Comparison of ENCODE assay signal across 7 mouse cellular contexts in genomic region chr17:47369087-47369443, GRCm38 (mm10). TPM values are rescaled to one million over a fixed set of nuclear protein-coding genes. Genes with fewer than 3 reads are reported as not detected.
DNase-seq lines count a peak whose midpoint lies in the region; ATAC-seq and TF ChIP-seq lines count a peak whose summit lies in the region.

No protein-coding gene starts in this region.

- H3K9ac ChIP-seq in lung, embryonic 15.5 days = peak overlapping the region; percentile 43
- H3K9ac ChIP-seq in embryonic facial prominence, embryonic 15.5 days = peak overlapping the region; percentile 50
- peak overlapping the region; percentile 62 for H3K9ac ChIP-seq in hindbrain, embryonic 11.5 days (ENCODE audit: low read depth, low read length)
- H3K9ac ChIP-seq in lung, postnatal 0 days (replicated peaks; ENCODE audit: low read depth) = peak overlapping the region; percentile 37

- peaks cover 19% of the 10 kb centered on the region for H3K36me3 ChIP-seq in lung, embryonic 15.5 days
- H3K36me3 ChIP-seq in embryonic facial prominence, embryonic 15.5 days = peaks cover 20% of the 10 kb centered on the region
- no peaks in the 10 kb centered on the region for H3K36me3 ChIP-seq in hindbrain, embryonic 11.5 days (ENCODE audit: control insufficient read depth, insufficient read depth, low read length)
- H3K36me3 ChIP-seq in lung, postnatal 0 days (ENCODE audit: insufficient read depth, low read length) = peaks cover 14% of the 10 kb centered on the region; the same call in 1 of the 2 replicates

- H3K9me3 ChIP-seq in lung, embryonic 15.5 days = no peaks in the 10 kb centered on the region
- no peaks in the 10 kb centered on the region for H3K9me3 ChIP-seq in embryonic facial prominence, embryonic 15.5 days (replicated peaks)
- no peaks in the 10 kb centered on the region for H3K9me3 ChIP-seq in hindbrain, embryonic 11.5 days (ENCODE audit: control insufficient read depth, low read length)
- no peaks in the 10 kb centered on the region for H3K9me3 ChIP-seq in lung, postnatal 0 days (ENCODE audit: low read length)

- H3K27me3 ChIP-seq in lung, embryonic 15.5 days = 0 out of 2 replicates have a peak, but pooled peaks cover 5% of the 10 kb centered on the region
- 0 out of 2 replicates have a peak, but pooled peaks cover 4% of the 10 kb centered on the region for H3K27me3 ChIP-seq in embryonic facial prominence, embryonic 15.5 days
- no peaks in the 10 kb centered on the region for H3K27me3 ChIP-seq in hindbrain, embryonic 11.5 days (ENCODE audit: control insufficient read depth, insufficient read depth, low read length)
- no peaks in the 10 kb centered on the region for H3K27me3 ChIP-seq in lung, postnatal 0 days (replicated peaks; ENCODE audit: insufficient read depth, low read length)

- no peak for TF ChIP-seq EP300 in lung, postnatal 0 days (IDR thresholded peaks at IDR 0.05)

- H3K27ac ChIP-seq in lung, embryonic 15.5 days = 0 out of 2 replicates have a peak overlapping the region, but pooled peaks have one; percentile 12
- H3K27ac ChIP-seq in embryonic facial prominence, embryonic 15.5 days (replicated peaks) = peak overlapping the region; percentile 49; the same call in 1 of the 2 replicates
- 0 out of 2 replicates have a peak overlapping the region, but pooled peaks have one; percentile 47 for H3K27ac ChIP-seq in hindbrain, embryonic 11.5 days (ENCODE audit: low read depth, low read length)
- no peak overlapping the region for H3K27ac ChIP-seq in lung, postnatal 0 days (ENCODE audit: low read length)

- peak overlapping the region; percentile 82 for H3K4me3 ChIP-seq in lung, embryonic 15.5 days
- H3K4me3 ChIP-seq in embryonic facial prominence, embryonic 15.5 days (replicated peaks) = peak overlapping the region; percentile 83
- peak overlapping the region; percentile 63 for H3K4me3 ChIP-seq in hindbrain, embryonic 11.5 days (ENCODE audit: low read depth, low read length)
- H3K4me3 ChIP-seq in lung, postnatal 0 days (ENCODE audit: low read depth, low read length) = peak overlapping the region; percentile 64

- ATAC-seq in lung, embryonic 15.5 days (ENCODE audit: borderline replicate concordance, extremely low read depth, low FRiP score, low TSS enrichment) = peak; percentile 53; the same call in 1 of the 2 replicates
- ATAC-seq in embryonic facial prominence, embryonic 15.5 days (ENCODE audit: insufficient number of reproducible peaks, low FRiP score, low TSS enrichment, low read depth) = no peak
- ATAC-seq in hindbrain, embryonic 11.5 days (ENCODE audit: low FRiP score) = peak; percentile 52
- ATAC-seq in lung, postnatal 0 days = peak; percentile 26

- H3K4me2 ChIP-seq in lung, embryonic 15.5 days = peak overlapping the region; percentile 75
- peak overlapping the region; percentile 80 for H3K4me2 ChIP-seq in embryonic facial prominence, embryonic 15.5 days (replicated peaks)
- H3K4me2 ChIP-seq in hindbrain, embryonic 11.5 days (replicated peaks; ENCODE audit: low read depth, low read length) = peak overlapping the region; percentile 56
- peak overlapping the region; percentile 85 for H3K4me2 ChIP-seq in lung, postnatal 0 days (replicated peaks; ENCODE audit: low read depth, low read length)

- H3K4me1 ChIP-seq in lung, embryonic 15.5 days = peaks cover 8% of the 10 kb centered on the region; the same call in 1 of the 2 replicates
- peaks cover 12% of the 10 kb centered on the region for H3K4me1 ChIP-seq in embryonic facial prominence, embryonic 15.5 days
- no peaks in the 10 kb centered on the region for H3K4me1 ChIP-seq in hindbrain, embryonic 11.5 days (replicated peaks; ENCODE audit: control insufficient read depth, insufficient read depth, low read length)
- peaks cover 7% of the 10 kb centered on the region; the same call in 1 of the 2 replicates for H3K4me1 ChIP-seq in lung, postnatal 0 days (ENCODE audit: insufficient read depth, low read depth, low read length)

- WGBS in lung, embryonic 15.5 days = 1% methylated on average over 20 of the region's 20 CpGs
- WGBS in embryonic facial prominence, embryonic 15.5 days = 1% methylated on average over 20 of the region's 20 CpGs
- WGBS in hindbrain, embryonic 11.5 days = 2% methylated on average over 20 of the region's 20 CpGs
- WGBS in lung, postnatal 0 days = 2% methylated on average over 20 of the region's 20 CpGs

- no peak for DNase-seq in lung, postnatal 25 days (ENCODE audit: low spot score)
- no peak for DNase-seq in hindbrain, embryonic 11.5 days (ENCODE audit: low spot score)
- no peak for DNase-seq in lung, postnatal 0 days (ENCODE audit: low spot score)
- no peak for DNase-seq in retina, postnatal 1 day
- DNase-seq in layer of hippocampus, postnatal 36 days = no peak

- TF ChIP-seq CTCF in lung, postnatal 0 days (IDR thresholded peaks at IDR 0.05) = no peak

RNA-seq across cellular contexts. Expression of gene Mrps10, which starts 0.4 kb away (rescaled TPM):
- polyA plus RNA-seq in lung, embryonic 15.5 days (2015; fragmentation: Nextera tagmentation; extraction: Ambion mirVana) = 78.2 and 79.2 TPM in 2 replicates
- polyA plus RNA-seq in embryonic facial prominence, embryonic 15.5 days (2015; fragmentation: Nextera tagmentation; extraction: Ambion mirVana) = 66.9 and 70.0 TPM in 2 replicates
- 71.5 and 73.6 TPM in 2 replicates for polyA plus RNA-seq in hindbrain, embryonic 11.5 days (2014; fragmentation: Nextera tagmentation; extraction: Ambion mirVana)
- polyA plus RNA-seq in lung, postnatal 0 days (2015; fragmentation: Nextera tagmentation; extraction: Ambion mirVana) = 43.2 and 47.5 TPM in 2 replicates
- total RNA-seq in layer of hippocampus, postnatal 36 days (2021) = 10 to 100 TPM; 23.9 to 29.3 TPM

RNA-seq across cellular contexts. Expression of gene Guca1b, which starts 16.1 kb away (rescaled TPM):
- 0.47 and 0.87 TPM in 2 replicates for polyA plus RNA-seq in lung, embryonic 15.5 days (2015; fragmentation: Nextera tagmentation; extraction: Ambion mirVana)
- 0.76 and 0.87 TPM in 2 replicates for polyA plus RNA-seq in embryonic facial prominence, embryonic 15.5 days (2015; fragmentation: Nextera tagmentation; extraction: Ambion mirVana)
- 0.31 and 0.35 TPM in 2 replicates for polyA plus RNA-seq in hindbrain, embryonic 11.5 days (2014; fragmentation: Nextera tagmentation; extraction: Ambion mirVana)
- 0.23 and 0.43 TPM in 2 replicates for polyA plus RNA-seq in lung, postnatal 0 days (2015; fragmentation: Nextera tagmentation; extraction: Ambion mirVana)
- total RNA-seq in layer of hippocampus, postnatal 36 days (2021) = 1 to 10 TPM; 1.8 to 1.9 TPM

RNA-seq across cellular contexts. Expression of gene Guca1a, which starts 31.3 kb away (rescaled TPM):
- polyA plus RNA-seq in lung, embryonic 15.5 days (2015; fragmentation: Nextera tagmentation; extraction: Ambion mirVana) = 1.7 and 2.0 TPM in 2 replicates
- polyA plus RNA-seq in embryonic facial prominence, embryonic 15.5 days (2015; fragmentation: Nextera tagmentation; extraction: Ambion mirVana) = 6.3 and 6.6 TPM in 2 replicates
- polyA plus RNA-seq in hindbrain, embryonic 11.5 days (2014; fragmentation: Nextera tagmentation; extraction: Ambion mirVana) = 1.2 and 1.3 TPM in 2 replicates
- polyA plus RNA-seq in lung, postnatal 0 days (2015; fragmentation: Nextera tagmentation; extraction: Ambion mirVana) = 1.9 and 2.0 TPM in 2 replicates
- total RNA-seq in layer of hippocampus, postnatal 36 days (2021) = not detected
